Mouse (Mus musculus) forebrain, postnatal 0 days (tissue): Measurements from ENCODE around the gene Naa25. TPM values are rescaled to one million over a fixed set of nuclear protein-coding genes. Genes with fewer than 3 reads are reported as not detected.
"Not testable (repeated sequence)": the region's sequence is repeated elsewhere in the genome, so short reads cannot be mapped to it uniquely, and the experiment has no call there.

ENCODE experiments used
- ATAC-seq: fragments of 200-750 bp; cut with Nextera tagmentation; 2 replicates; pipeline ENCODE4 v1.8.0; 2017; ENCODE audit warnings: mild to moderate bottlenecking, moderate library complexity
- DNase-seq: peaks from one replicate; pipeline ENCODE4 v3.0.0-alpha.2; 2015
- H3K27ac ChIP-seq: fragments of 300-500 bp; sonication (generic); 2 replicates; pipeline ENCODE4 v1.5.1; 2014; ENCODE audit warnings: low read depth, mild to moderate bottlenecking, antibody characterized with exemption, low read length, moderate library complexity, mixed read lengths
- H3K27me3 ChIP-seq: fragments of 300-500 bp; sonication (generic); 2 replicates; pipeline ENCODE4 v1.6.1; 2014; ENCODE audit warnings: mild to moderate bottlenecking, low read length, mixed read lengths; ENCODE audit not compliant: insufficient read depth
- H3K36me3 ChIP-seq: fragments of 300-500 bp; sonication (generic); 2 replicates; pipeline ENCODE4 v1.6.1; 2014; ENCODE audit warnings: mild to moderate bottlenecking, moderate library complexity; ENCODE audit not compliant: insufficient read depth
- H3K4me1 ChIP-seq: fragments of 300-500 bp; sonication (generic); 2 replicates; pipeline ENCODE4 v1.6.1; 2014; ENCODE audit warnings: antibody characterized with exemption; ENCODE audit not compliant: insufficient read depth
- H3K4me2 ChIP-seq: fragments of 300-500 bp; sonication (generic); 2 replicates; pipeline ENCODE4 v1.6.1; 2014; ENCODE audit warnings: low read depth, mild to moderate bottlenecking, moderate library complexity
- H3K4me3 ChIP-seq: fragments of 300-500 bp; sonication (generic); 2 replicates; pipeline ENCODE4 v1.5.1; 2014; ENCODE audit warnings: low read depth, low read length, mixed read lengths
- H3K9ac ChIP-seq: fragments of 300-500 bp; sonication (generic); 2 replicates; pipeline ENCODE4 v1.6.1; 2014; ENCODE audit warnings: mild to moderate bottlenecking
- H3K9me3 ChIP-seq: fragments of 300-500 bp; sonication (generic); 2 replicates; pipeline ENCODE4 v1.6.1; 2016; ENCODE audit warnings: low read length
- CTCF ChIP-seq: sonication (generic); IDR thresholded peaks from 2 replicates; pipeline ENCODE4 v1.5.1; 2016; ENCODE audit warnings: antibody characterized with exemption, control low read depth, low read depth
- WGBS: fragments of 180-500 bp; shearing (Covaris S2); extraction: QIAGEN DNeasy Blood & Tissue Kit; methylation state at CpG from one replicate; pipeline ENCODE4 v1.1.7; 2014; 5-methylcytosine and 5-hydroxymethylcytosine counted together
- polyA plus RNA-seq: library from polyadenylated mRNA; unstranded; fragments of >200 nt; fragmentation: Nextera tagmentation; extraction: Ambion mirVana; gene quantifications from 2 replicates; pipeline ENCODE4 v1.2.1, GENCODE M21; 2015
- total RNA-seq: library from RNA; depleted of rRNA; stranded (reverse); fragments of >200 nt; gene quantifications from 2 replicates; pipeline ENCODE4 v1.2.3, GENCODE M21; 2014

Gene Naa25
- total and polyA plus RNA-seq, 2 experiments from 2014 or later, result 44.1 to 45.9 TPM

GRCm38 (mm10) chr5:121371712-121372111 lies 26.0 kb upstream of the Naa25 start:
- WGBS, result 89% methylated on average over 6 of the region's 6 CpGs
- Histone ChIP-seq H3K9ac (no peak overlapping the region), H3K36me3 (peaks cover 80% of the 10 kb centered on the region), H3K9me3 (no peaks in the 10 kb centered on the region), H3K4me3 (no peak overlapping the region), H3K4me1 (no peaks in the 10 kb centered on the region), H3K27me3 (no peaks in the 10 kb centered on the region), H3K27ac (no peak overlapping the region), H3K4me2 (no peak overlapping the region)
- no peak for DNase-seq
- ATAC-seq, result no peak
- no peak for TF ChIP-seq CTCF

- H3K4me1 ChIP-seq, result no peaks in the 10 kb centered on the region
- 92% methylated on average over 3 of the region's 3 CpGs for WGBS
- ATAC-seq, result no peak
- peaks cover 80% of the 10 kb centered on the region for H3K36me3 ChIP-seq
- no peaks in the 10 kb centered on the region for H3K9me3 ChIP-seq
- no peak for TF ChIP-seq CTCF
- no peak overlapping the region for H3K9ac ChIP-seq
- H3K27me3 ChIP-seq, result no peaks in the 10 kb centered on the region
- DNase-seq, result no peak
- H3K4me2 ChIP-seq, result no peak overlapping the region
- no peak overlapping the region for H3K4me3 ChIP-seq
- H3K27ac ChIP-seq, result no peak overlapping the region
Measured at GRCm38 (mm10) chr5:121374790-121375189, 22.9 kb upstream of the Naa25 start.

GRCm38 (mm10) chr5:121376972-121377371 lies 20.8 kb upstream of the Naa25 start:
- ATAC-seq (peak; percentile 47; the same call in 1 of the 2 replicates), DNase-seq (peak; percentile 61)
- not testable (repeated sequence) for H3K9me3 ChIP-seq, H3K4me1 ChIP-seq, H3K27me3 ChIP-seq, H3K27ac ChIP-seq, H3K4me2 ChIP-seq, H3K9ac ChIP-seq, H3K4me3 ChIP-seq
- WGBS, result 72% methylated on average over 5 of the region's 5 CpGs
- H3K36me3 ChIP-seq, result peaks cover 86% of the 10 kb centered on the region
- TF ChIP-seq CTCF, result peak; percentile 48

- 90% methylated on average over 13 of the region's 13 CpGs for WGBS
- no peaks in the 10 kb centered on the region for H3K9me3 ChIP-seq
- H3K4me1 ChIP-seq, result no peaks in the 10 kb centered on the region
- TF ChIP-seq CTCF, result no peak
- DNase-seq (no peak), ATAC-seq (no peak)
- no peak overlapping the region for H3K27ac ChIP-seq
- H3K27me3 ChIP-seq, result no peaks in the 10 kb centered on the region
- H3K4me2 ChIP-seq, result no peak overlapping the region
- H3K9ac ChIP-seq, result no peak overlapping the region
- H3K36me3 ChIP-seq, result peaks cover 73% of the 10 kb centered on the region
- no peak overlapping the region for H3K4me3 ChIP-seq
Measured at GRCm38 (mm10) chr5:121378678-121379256, 19.0 kb upstream of the Naa25 start.

GRCm38 (mm10) chr5:121380692-121381091 lies 17.0 kb upstream of the Naa25 start:
- Histone ChIP-seq H3K4me2 (no peak overlapping the region), H3K36me3 (peaks cover 57% of the 10 kb centered on the region), H3K4me3 (no peak overlapping the region), H3K27me3 (no peaks in the 10 kb centered on the region), H3K27ac (no peak overlapping the region), H3K4me1 (no peaks in the 10 kb centered on the region), H3K9ac (no peak overlapping the region), H3K9me3 (no peaks in the 10 kb centered on the region)
- WGBS, result 96% methylated on average over 2 of the region's 2 CpGs
- ATAC-seq (no peak), DNase-seq (no peak)
- TF ChIP-seq CTCF, result peak; percentile 66

GRCm38 (mm10) chr5:121383857-121384756 lies 13.6 kb upstream of the Naa25 start:
- peak overlapping the region; percentile 86; the same call in 1 of the 2 replicates for H3K27ac ChIP-seq
- no peak for TF ChIP-seq CTCF
- DNase-seq (peak; percentile 49), ATAC-seq (no peak)
- 26% methylated on average over 10 of the region's 10 CpGs for WGBS
- H3K9ac ChIP-seq, result peak overlapping the region; percentile 89
- no peaks in the 10 kb centered on the region for H3K9me3 ChIP-seq
- H3K4me2 ChIP-seq, result peak overlapping the region; percentile 59
- peak overlapping the region; percentile 86 for H3K4me3 ChIP-seq
- no peaks in the 10 kb centered on the region for H3K4me1 ChIP-seq
- H3K36me3 ChIP-seq, result peaks cover 30% of the 10 kb centered on the region
- no peaks in the 10 kb centered on the region for H3K27me3 ChIP-seq
